Mouse (Mus musculus) retina, postnatal 7 days (tissue): ENCODE data around the gene Cenpx.
"Not testable (repeated sequence)": the region's sequence is repeated elsewhere in the genome, so short reads cannot be mapped to it uniquely, and the experiment has no call there.

ENCODE experiments used
- DNase-seq: peaks from one replicate; pipeline ENCODE4 v3.0.0-alpha.2; 2012; ENCODE audit warnings: low read depth, low spot score

The Cenpx gene

GRCm38 (mm10) chr11:120703696-120704454 lies 9.7 kb downstream of the Cenpx start:
- no peak for DNase-seq

GRCm38 (mm10) chr11:120697741-120698140 lies 15.8 kb downstream of the Cenpx start:
- DNase-seq: no peak

GRCm38 (mm10) chr11:120696568-120696967 lies 17.0 kb downstream of the Cenpx start:
- no peak for DNase-seq

GRCm38 (mm10) chr11:120695641-120696040 lies 17.9 kb downstream of the Cenpx start:
- DNase-seq: no peak

DNA sequence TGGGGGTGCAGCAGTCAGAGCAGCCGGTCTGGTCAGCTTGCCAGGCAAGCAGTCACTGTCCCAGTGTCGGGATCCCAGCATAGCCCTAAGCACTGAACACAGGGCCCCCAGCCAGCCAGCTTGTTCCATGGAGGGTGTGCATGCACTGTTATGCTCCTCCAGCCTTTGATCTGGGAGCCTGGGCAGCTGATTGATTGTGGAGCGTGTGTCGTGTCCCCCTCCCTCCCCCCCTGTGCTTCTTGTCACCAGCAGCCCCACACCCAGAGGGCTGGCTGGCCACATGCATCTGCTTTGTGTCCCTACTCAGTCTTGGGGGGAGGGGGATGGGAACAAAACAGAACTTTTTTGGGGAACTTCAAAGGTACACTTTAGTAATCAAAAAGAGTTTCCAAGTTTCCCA lies 18.4 kb downstream of the Cenpx start:
- DNase-seq: no peak

DNA sequence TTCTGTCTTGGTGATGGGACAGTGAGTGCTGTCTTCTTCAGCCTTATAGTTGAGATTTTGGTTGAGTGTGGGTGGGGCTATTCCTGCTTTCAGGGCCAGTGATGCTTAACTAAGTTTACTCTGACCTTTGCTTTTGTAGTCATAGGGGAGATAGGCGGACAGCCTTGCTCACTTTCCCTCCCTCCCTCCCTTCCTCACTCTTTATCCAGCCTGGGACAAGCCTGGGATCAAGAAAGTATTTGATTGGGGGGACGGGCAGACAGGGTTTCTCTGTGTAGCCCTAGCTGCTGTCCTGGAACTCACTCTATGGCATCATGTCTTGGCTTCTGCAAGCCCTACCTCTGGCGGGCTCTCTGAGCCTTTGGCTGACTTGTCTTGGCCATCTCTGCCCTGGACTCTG lies 20.1 kb downstream of the Cenpx start:
- DNase-seq: no peak

GRCm38 (mm10) chr11:120692471-120693011 lies 21.0 kb downstream of the Cenpx start:
- no peak for DNase-seq

GRCm38 (mm10) chr11:120689365-120689764 lies 24.2 kb downstream of the Cenpx start:
- no peak for DNase-seq

- no peak for DNase-seq
Measured at GRCm38 (mm10) chr11:120686650-120687272, 26.8 kb downstream of the Cenpx start.

DNA sequence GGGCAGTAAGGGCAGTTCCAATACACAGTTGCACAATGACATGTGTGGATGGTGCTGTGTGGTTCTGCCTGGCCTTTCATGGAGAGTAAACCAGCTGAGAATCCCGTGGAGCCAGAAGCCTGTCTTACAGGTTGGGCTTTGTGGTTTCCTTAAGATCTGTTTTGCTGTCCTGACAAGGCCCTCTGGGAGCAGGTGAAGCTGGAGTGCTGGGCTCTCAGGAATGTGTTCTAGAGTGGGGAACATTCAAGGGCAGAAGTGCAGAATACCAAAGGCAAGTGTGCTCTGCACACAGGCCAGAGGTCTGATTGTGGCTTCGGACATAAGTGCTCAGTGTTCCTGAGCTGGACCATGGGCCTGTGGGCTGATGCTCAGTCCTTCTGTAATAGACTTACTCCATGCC lies 28.9 kb downstream of the Cenpx start:
- DNase-seq: no peak

DNA sequence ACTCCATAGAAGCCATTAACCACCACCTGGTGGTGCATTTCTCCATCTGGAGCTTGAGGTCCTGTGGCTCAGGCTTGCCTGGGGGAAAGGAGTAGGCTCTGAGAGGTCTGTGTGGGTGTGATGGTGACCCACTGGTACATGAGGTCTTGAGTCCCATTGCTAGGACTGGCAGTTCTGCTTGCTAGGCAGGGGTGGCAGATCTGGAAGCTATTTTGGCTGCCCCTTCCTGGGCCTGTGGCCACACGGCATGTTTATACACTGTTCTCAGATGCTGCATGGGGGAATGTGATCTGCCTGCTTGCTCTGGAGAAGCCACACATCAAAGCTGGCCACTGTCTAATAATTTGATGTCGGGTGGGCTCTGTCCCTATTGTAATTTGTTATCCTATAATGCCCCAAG lies 29.5 kb downstream of the Cenpx start:
- no peak for DNase-seq

GRCm38 (mm10) chr11:120683536-120683935 lies 30.0 kb downstream of the Cenpx start:
- no peak for DNase-seq

- DNase-seq: no peak
Measured at GRCm38 (mm10) chr11:120682683-120683082, 30.9 kb downstream of the Cenpx start.

GRCm38 (mm10) chr11:120679909-120680308 lies 33.6 kb downstream of the Cenpx start:
- DNase-seq: no peak

DNA sequence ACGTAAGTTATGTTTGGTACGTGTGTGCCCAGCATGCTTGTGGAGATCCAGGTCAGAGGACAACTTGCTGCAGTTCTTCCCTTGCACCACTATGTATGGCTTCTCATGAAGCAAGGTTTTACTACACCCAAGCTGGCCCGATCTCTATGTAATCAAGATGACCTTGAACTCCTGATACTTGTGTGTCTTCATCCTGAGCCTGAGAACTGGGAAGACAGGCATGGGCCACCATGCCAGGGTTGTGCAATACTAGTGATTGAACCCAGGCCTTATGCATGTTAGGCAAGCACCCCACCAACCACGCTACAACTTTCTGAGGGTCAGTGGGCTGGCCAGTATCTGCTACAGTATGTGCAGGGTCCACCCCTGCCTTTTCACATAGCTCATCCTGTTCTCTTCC lies 36.6 kb downstream of the Cenpx start:
- DNase-seq: no peak

DNA sequence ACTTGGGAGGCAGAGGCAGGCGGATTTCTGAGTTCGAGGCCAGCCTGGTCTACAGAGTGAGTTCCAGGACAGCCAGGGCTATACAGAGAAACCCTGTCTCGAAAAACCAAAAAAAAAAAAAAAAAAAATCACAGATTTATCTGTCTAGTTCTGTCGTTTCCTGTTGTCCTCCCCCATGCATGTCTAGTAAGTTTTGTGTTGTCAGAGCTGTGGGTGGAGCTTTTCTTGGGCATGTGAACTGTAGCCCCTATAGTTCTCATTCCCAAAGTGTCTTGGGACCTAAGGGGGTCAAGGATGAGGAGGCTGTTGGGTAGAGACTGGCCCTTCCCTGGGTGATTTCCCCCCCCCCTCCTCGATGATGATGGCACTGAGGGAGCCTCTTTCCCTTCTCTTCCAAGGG lies 37.7 kb downstream of the Cenpx start:
- DNase-seq: not testable (repeated sequence)

DNA sequence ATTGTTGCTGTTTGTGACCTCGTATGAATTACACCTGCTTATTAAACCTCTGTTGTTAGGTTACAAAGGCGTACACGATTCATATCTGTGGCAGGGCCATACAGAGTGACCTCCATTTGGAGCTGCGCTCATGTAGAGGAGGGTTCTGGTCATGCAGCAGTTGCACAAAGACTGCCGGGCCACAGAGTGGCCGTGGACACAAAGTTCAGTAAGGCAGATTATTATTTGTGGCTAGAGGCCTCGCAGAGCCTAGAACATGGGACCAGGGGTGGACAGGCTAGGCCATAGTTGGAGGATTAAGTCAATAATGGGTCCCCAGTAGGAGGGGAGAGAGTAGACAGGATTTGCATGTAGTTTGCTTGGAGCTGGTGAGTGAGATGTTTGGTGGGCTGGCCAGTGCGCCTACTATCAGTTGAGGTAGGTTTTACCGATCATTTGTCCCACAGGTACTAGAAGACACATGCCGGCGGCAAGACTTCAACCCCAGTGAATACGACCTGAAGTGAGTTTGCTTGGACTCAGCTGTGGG lies 39.9 kb downstream of the Cenpx start:
- no peak for DNase-seq

DNA sequence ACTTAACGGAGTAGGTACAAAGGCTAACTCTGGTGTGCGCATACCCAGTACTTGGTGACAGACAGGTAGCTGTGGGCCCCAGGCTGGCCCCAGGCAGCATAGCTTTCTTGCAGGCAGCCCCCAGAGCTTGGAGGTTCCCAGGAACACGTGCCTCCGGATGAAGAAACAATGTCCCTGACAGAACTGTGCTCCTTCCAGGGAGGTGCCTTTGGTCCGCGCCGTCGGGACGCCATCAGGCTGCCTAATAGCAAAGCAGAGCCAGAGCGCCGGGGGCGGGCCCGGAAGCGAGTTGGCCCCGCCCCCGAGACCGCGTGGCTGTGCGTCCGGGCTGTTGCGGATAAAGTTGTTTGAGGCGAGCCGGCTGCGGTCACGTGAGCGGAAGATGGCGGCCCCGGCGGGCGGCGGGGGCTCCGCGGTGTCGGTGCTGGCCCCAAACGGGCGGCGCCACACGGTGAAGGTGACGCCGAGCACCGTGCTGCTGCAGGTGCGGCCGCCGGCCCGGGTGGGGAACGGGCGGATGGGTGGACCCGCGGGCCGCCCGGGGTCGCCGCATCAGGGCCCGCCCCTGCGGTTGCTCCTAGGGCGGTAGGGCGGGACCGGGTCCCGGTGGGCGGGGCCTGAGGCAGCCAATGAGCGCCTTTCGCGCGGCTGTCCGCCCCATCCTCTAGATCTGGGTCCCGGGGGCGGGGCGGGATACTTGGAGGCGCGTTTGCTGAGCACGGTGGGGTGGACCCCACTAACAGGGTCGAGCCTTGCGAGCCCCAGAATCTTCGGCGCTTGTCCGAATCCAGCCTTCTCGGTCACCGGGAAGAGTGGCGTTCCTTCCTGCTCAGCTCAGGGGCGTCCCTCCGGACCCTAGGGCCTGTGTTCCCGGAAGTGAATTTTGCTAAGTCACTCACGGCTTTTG lies 40.6 kb downstream of the Cenpx start, which contains the start of gene Aspscr1:
Aspscr1 (plus strand) TSS at position 287 of the 907 bp plus-strand sequence.
- DNase-seq: peak; percentile 87

DNA sequence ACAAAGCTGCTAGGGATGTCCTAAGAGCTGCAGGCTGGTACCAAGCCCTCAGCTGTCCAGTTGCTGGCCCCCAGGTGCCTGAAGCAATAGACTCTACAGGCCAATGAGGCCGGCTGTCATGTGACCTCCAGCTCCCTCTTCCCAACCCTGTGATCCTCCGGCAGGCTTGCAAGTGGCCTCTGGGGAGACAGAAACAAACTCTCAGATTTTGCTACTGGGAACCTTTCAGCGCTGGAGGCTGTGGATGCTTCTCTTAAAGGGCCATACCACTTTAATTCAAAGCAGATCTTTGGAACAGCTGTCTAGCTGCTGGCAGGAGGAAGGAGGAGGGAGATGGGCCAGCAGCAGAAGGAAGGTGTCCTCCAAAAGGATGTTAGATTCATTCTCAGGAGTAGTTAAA lies 46.9 kb downstream of the Cenpx start:
- no peak for DNase-seq

GRCm38 (mm10) chr11:120665406-120665805 lies 48.1 kb downstream of the Cenpx start:
- DNase-seq: no peak

- no peak for DNase-seq
Measured at GRCm38 (mm10) chr11:120663714-120664113, 49.8 kb downstream of the Cenpx start.

GRCm38 (mm10) chr11:120662759-120663158 lies 50.8 kb downstream of the Cenpx start:
- DNase-seq: no peak
